Mouse (Mus musculus): ENCODE results near the gene Banp. TPM values are rescaled to one million over a fixed set of nuclear protein-coding genes. Genes with fewer than 3 reads are reported as not detected.

The Banp gene
- polyA plus RNA-seq, 1 experiment from 2014 or later, result 35.6 TPM

DNA sequence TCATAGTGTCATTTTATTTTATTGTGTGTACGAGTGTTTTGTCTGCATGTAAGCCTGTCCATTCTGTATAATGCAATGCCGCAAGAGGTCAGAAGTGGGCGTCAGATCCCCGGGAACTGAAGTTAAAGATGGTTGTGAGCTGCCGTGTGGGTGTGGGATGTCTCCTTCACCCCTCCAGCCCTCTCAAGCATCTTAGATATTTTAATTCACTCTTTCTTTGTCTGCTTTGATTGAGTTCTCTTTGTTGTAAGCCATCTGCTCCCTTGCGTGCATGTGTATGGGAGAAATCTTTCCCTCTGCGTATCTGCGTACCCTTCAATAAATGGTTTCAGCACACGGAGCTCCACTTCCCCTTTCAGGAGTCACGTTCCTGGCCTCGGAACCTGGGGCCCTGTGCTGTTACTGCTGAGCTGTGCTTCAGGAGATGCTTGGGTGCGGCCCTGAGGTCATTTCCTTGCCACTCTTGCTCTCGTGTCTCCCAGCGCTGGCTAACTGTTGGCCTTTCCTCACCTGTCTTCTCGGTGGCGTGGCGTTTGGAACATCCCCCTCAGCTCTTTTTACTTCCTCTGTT lies 22.0 kb downstream of the Banp start:
- H3K27ac ChIP-seq, result no peak overlapping the region
- WGBS, result 68% methylated on average over 17 of the region's 17 CpGs
- H3K9ac ChIP-seq, result no peak overlapping the region
- H3K36me3 ChIP-seq, result peaks cover 24% of the 10 kb centered on the region
- H3K9me3 ChIP-seq, result no peaks in the 10 kb centered on the region
- peaks cover 22% of the 10 kb centered on the region for H3K4me1 ChIP-seq
- no peak overlapping the region for H3K4me3 ChIP-seq (replicated peaks)
- ATAC-seq (ENCODE audit: insufficient read depth, low FRiP score, low read depth), result no peak
- H3K4me2 ChIP-seq, result no peak overlapping the region
- H3K27me3 ChIP-seq (replicated peaks), result no peaks in the 10 kb centered on the region

- Histone ChIP-seq H3K4me3 (replicated peaks) (no peak overlapping the region), H3K36me3 (peaks cover 37% of the 10 kb centered on the region), H3K27me3 (replicated peaks) (no peaks in the 10 kb centered on the region), H3K4me1 (0 out of 2 replicates have a peak, but pooled peaks cover 4% of the 10 kb centered on the region), H3K9me3 (no peaks in the 10 kb centered on the region), H3K4me2 (no peak overlapping the region), H3K27ac (no peak overlapping the region), H3K9ac (no peak overlapping the region)
- no peak for ATAC-seq (ENCODE audit: insufficient read depth, low FRiP score, low read depth)
- 94% methylated on average over 28 of the region's 28 CpGs for WGBS
Measured at GRCm38 (mm10) chr8:121973906-121974305, 24.4 kb downstream of the Banp start.

DNA sequence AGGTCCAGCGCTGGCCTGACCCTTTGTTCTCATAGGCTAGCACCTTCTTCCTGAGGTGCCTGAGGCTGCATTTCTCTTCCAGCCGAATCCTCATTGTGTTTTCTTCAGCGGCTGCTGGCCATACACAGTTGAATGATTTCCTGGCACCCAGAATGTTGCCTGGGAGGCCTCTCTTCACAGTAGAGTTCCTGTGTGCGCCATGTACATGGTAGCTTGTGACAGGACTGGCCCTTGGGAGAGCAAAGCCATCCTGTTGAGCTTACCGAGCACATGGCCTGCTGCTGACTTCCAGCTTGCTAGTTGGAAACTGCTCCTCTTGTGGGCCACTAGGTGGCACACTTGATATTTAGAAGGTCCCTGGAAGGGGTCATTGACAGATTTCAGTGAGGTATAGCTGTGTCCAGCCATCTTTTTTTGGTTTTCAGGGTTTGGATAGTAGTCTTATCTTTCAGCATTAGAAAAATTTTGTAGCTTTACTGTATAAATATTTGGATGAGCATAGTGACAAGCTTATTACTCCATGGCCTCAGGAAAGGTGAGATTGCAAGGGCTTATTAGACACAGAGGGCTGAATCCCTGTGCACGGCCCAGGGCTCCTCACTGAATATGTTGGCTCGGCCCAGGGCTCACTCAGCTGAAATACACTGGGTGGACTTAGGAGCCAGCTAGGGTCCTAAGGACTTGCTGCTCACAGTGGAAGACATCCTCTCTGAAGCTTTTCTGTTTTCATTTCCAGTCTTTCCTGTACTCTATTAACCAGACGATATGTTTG lies 28.5 kb downstream of the Banp start:
- Histone ChIP-seq H3K4me3 (replicated peaks) (no peak overlapping the region), H3K4me1 (no peaks in the 10 kb centered on the region), H3K27me3 (replicated peaks) (no peaks in the 10 kb centered on the region), H3K9ac (no peak overlapping the region), H3K9me3 (no peaks in the 10 kb centered on the region), H3K4me2 (no peak overlapping the region), H3K36me3 (peaks cover 52% of the 10 kb centered on the region), H3K27ac (no peak overlapping the region)
- ATAC-seq (ENCODE audit: insufficient read depth, low FRiP score, low read depth), result no peak
- WGBS, result 67% methylated on average over 8 of the region's 8 CpGs

- Histone ChIP-seq H3K36me3 (peaks cover 59% of the 10 kb centered on the region), H3K9ac (no peak overlapping the region), H3K27me3 (replicated peaks) (no peaks in the 10 kb centered on the region), H3K27ac (no peak overlapping the region), H3K4me1 (no peaks in the 10 kb centered on the region), H3K4me3 (replicated peaks) (no peak overlapping the region), H3K9me3 (no peaks in the 10 kb centered on the region), H3K4me2 (no peak overlapping the region)
- ATAC-seq (ENCODE audit: insufficient read depth, low FRiP score, low read depth), result no peak
- 96% methylated on average over 13 of the region's 13 CpGs for WGBS
Measured at GRCm38 (mm10) chr8:121978670-121979069, 29.1 kb downstream of the Banp start.

DNA sequence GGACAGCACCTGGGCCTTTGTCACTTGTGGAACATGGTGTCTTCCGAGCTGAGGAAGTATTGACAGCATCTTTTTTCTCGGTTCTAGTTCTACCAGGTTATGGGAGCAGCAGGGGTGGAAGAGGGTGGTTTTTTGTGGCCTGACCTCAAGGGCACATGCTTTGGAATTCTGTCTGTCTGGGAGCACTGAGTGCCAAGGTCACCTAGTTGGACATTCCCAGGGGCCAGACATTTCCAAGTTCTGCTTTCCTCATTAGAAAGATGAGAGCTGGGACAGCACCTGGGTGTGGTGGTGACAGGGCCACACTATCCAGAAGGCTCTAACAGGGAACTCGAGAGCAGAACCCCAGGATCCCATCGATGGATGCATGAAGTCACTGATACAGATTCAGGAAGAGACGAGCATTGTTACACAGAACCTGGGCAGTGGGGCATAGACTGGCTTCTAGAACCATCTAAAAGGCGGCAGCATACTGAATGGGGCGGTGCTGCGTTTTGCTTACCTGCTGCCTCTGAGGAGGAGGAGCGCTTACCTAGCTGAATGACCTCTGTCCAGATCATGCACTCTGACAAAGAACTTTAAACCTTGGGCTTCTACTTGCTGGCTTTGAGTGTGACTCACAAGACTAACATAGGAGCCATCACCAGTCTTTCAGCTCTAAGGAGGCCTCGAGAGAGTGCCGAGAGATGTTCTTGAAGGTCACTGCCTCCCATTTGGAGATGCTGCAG lies 31.4 kb downstream of the Banp start:
- H3K36me3 ChIP-seq, result peaks cover 49% of the 10 kb centered on the region
- 91% methylated on average over 11 of the region's 11 CpGs for WGBS
- no peak for ATAC-seq (ENCODE audit: insufficient read depth, low FRiP score, low read depth)

GRCm38 (mm10) chr8:121981520-121981895 lies 32.0 kb downstream of the Banp start:
- 83% methylated on average over 7 of the region's 7 CpGs for WGBS
- Histone ChIP-seq H3K4me3 (replicated peaks) (no peak overlapping the region), H3K9ac (no peak overlapping the region), H3K27ac (no peak overlapping the region), H3K4me2 (no peak overlapping the region), H3K9me3 (no peaks in the 10 kb centered on the region), H3K27me3 (replicated peaks) (no peaks in the 10 kb centered on the region), H3K4me1 (no peaks in the 10 kb centered on the region), H3K36me3 (peaks cover 44% of the 10 kb centered on the region)
- no peak for ATAC-seq (ENCODE audit: insufficient read depth, low FRiP score, low read depth)

More for the DNA sequence above, 31.4 kb downstream of the Banp start:
- Histone ChIP-seq H3K27ac (no peak overlapping the region), H3K9me3 (no peaks in the 10 kb centered on the region), H3K4me1 (no peaks in the 10 kb centered on the region), H3K4me2 (no peak overlapping the region), H3K4me3 (replicated peaks) (no peak overlapping the region), H3K27me3 (replicated peaks) (no peaks in the 10 kb centered on the region), H3K9ac (no peak overlapping the region)

DNA sequence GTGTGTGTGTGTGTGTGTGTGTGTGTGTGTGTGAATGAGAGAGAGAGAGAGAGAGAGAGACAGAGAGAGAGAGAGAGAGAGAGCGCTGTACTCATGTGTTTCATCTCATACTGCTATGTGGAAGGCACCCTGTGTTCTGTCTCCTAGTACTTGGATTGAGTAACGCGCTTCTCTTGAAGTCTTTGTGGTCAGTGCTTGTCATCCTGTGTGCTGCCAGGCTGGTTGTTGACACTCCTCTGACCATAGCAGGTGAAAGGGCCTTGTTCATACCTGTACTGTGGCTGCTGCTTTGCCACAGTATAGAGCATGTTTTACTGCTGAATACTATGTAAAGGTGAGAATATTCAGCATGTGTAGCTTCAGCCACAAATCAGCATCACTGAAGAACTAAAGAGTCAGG lies 36.1 kb downstream of the Banp start:
- no peak overlapping the region for H3K27ac ChIP-seq
- no peak for ATAC-seq (ENCODE audit: insufficient read depth, low FRiP score, low read depth)
- H3K4me2 ChIP-seq, result no peak overlapping the region
- no peaks in the 10 kb centered on the region for H3K9me3 ChIP-seq
- H3K36me3 ChIP-seq, result peaks cover 41% of the 10 kb centered on the region
- no peaks in the 10 kb centered on the region for H3K27me3 ChIP-seq (replicated peaks)
- 97% methylated on average over 3 of the region's 3 CpGs for WGBS
- no peak overlapping the region for H3K4me3 ChIP-seq (replicated peaks)
- H3K9ac ChIP-seq, result no peak overlapping the region
- no peaks in the 10 kb centered on the region for H3K4me1 ChIP-seq

GRCm38 (mm10) chr8:121987892-121988291 lies 38.3 kb downstream of the Banp start:
- Histone ChIP-seq H3K9ac (no peak overlapping the region), H3K4me2 (no peak overlapping the region), H3K4me3 (replicated peaks) (no peak overlapping the region), H3K27me3 (replicated peaks) (no peaks in the 10 kb centered on the region), H3K36me3 (peaks cover 42% of the 10 kb centered on the region), H3K4me1 (no peaks in the 10 kb centered on the region), H3K9me3 (no peaks in the 10 kb centered on the region), H3K27ac (no peak overlapping the region)
- ATAC-seq (ENCODE audit: insufficient read depth, low FRiP score, low read depth), result no peak
- WGBS, result 83% methylated on average over 5 of the region's 5 CpGs

- H3K27me3 ChIP-seq (replicated peaks), result no peaks in the 10 kb centered on the region
- H3K4me1 ChIP-seq, result no peaks in the 10 kb centered on the region
- H3K4me3 ChIP-seq (replicated peaks), result no peak overlapping the region
- no peak overlapping the region for H3K4me2 ChIP-seq
- no peaks in the 10 kb centered on the region for H3K9me3 ChIP-seq
- no peak overlapping the region for H3K9ac ChIP-seq
- no peak for ATAC-seq (ENCODE audit: insufficient read depth, low FRiP score, low read depth)
- 81% methylated on average over 9 of the region's 9 CpGs for WGBS
- no peak overlapping the region for H3K27ac ChIP-seq
- peaks cover 26% of the 10 kb centered on the region for H3K36me3 ChIP-seq
Measured at GRCm38 (mm10) chr8:121990506-121991255, 41.1 kb downstream of the Banp start.

DNA sequence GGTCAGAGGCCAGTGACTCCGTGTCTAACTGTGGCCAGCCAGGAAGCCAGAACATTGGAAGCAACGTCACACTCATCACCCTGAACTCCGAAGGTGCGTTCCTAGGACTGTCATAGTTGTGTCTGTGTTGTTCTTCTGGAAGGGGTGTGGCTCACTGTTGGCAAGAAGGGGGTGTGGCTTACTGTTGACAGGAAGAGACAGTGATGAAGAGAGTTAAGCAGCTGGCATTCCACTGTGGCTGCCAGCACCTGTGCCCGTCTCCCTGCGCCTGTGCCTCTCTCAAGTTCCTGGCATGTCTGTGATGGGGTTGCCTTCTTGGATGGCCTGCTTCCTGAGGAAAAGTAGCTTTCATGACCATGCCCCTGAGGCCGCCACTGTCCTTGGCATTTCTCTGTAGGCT lies 42.1 kb downstream of the Banp start:
- H3K4me1 ChIP-seq, result no peaks in the 10 kb centered on the region
- no peak overlapping the region for H3K9ac ChIP-seq
- peaks cover 26% of the 10 kb centered on the region for H3K36me3 ChIP-seq
- H3K4me2 ChIP-seq, result no peak overlapping the region
- WGBS, result 81% methylated on average over 7 of the region's 7 CpGs
- no peaks in the 10 kb centered on the region for H3K27me3 ChIP-seq (replicated peaks)
- no peak overlapping the region for H3K27ac ChIP-seq
- no peak overlapping the region for H3K4me3 ChIP-seq (replicated peaks)
- ATAC-seq (ENCODE audit: insufficient read depth, low FRiP score, low read depth), result no peak
- no peaks in the 10 kb centered on the region for H3K9me3 ChIP-seq

DNA sequence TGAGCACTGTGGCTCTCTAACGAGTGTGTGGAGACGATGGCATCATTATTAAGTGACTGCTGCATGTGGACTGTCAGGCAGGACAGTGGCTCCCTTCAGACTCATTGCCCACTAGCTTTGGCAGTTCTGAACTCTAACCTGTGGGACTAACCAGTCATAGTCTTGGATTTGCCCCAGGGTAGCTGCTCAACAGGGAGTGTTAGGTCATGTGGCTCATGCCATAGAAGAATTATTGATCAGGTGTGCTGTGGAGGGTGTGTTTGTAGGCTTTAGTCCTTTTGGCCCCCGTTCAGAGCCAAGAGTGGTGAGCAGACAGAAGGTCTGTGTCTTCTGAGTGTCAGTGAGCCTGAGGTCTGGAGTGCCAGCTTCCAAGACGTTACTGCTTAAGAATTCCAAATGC lies 43.4 kb downstream of the Banp start:
- Histone ChIP-seq H3K4me3 (replicated peaks) (no peak overlapping the region), H3K36me3 (peaks cover 37% of the 10 kb centered on the region), H3K4me1 (no peaks in the 10 kb centered on the region), H3K9ac (no peak overlapping the region), H3K27me3 (replicated peaks) (no peaks in the 10 kb centered on the region), H3K27ac (no peak overlapping the region), H3K9me3 (no peaks in the 10 kb centered on the region), H3K4me2 (no peak overlapping the region)
- WGBS, result 80% methylated on average over 4 of the region's 4 CpGs
- ATAC-seq (ENCODE audit: insufficient read depth, low FRiP score, low read depth), result no peak

- H3K9me3 ChIP-seq, result no peaks in the 10 kb centered on the region
- no peaks in the 10 kb centered on the region for H3K4me1 ChIP-seq
- H3K36me3 ChIP-seq, result peaks cover 47% of the 10 kb centered on the region
- WGBS, result 77% methylated on average over 4 of the region's 4 CpGs
- H3K27ac ChIP-seq, result no peak overlapping the region
- H3K4me2 ChIP-seq, result no peak overlapping the region
- no peak overlapping the region for H3K9ac ChIP-seq
- no peak overlapping the region for H3K4me3 ChIP-seq (replicated peaks)
- H3K27me3 ChIP-seq (replicated peaks), result no peaks in the 10 kb centered on the region
- ATAC-seq (ENCODE audit: insufficient read depth, low FRiP score, low read depth), result no peak
Measured at GRCm38 (mm10) chr8:121995112-121995511, 45.6 kb downstream of the Banp start.

Data from stomach, embryonic 15.5 days (tissue).